Mouse (Mus musculus) heart, adult 2 months (tissue): ENCODE data around the gene Atg7. TPM values are rescaled to one million over a fixed set of nuclear protein-coding genes. Genes with fewer than 3 reads are reported as not detected.

Source experiments
- DNase-seq, 2 experiments: peaks; one replicate each; pipeline ENCODE4 v3.0.0; 2021
- H3K27ac ChIP-seq: fragments of 200-600 bp; 2 replicates; pipeline ENCODE4 v1.8.1; 2022
- H3K27me3 ChIP-seq: fragments of 200-500 bp; 2 replicates; pipeline ENCODE4 v1.6.1; 2012; ENCODE audit warnings: mild to moderate bottlenecking, low read length, inconsistent platforms, mixed read lengths; ENCODE audit not compliant: control insufficient read depth, insufficient read depth
- H3K36me3 ChIP-seq: fragments of 200-500 bp; 2 replicates; pipeline ENCODE4 v1.6.1; 2012; ENCODE audit warnings: low read length, inconsistent platforms; ENCODE audit not compliant: control insufficient read depth, insufficient read depth
- H3K4me1 ChIP-seq: fragments of 200-500 bp; 2 replicates; pipeline ENCODE4 v1.6.1; 2011; ENCODE audit warnings: low read length; ENCODE audit not compliant: control insufficient read depth, insufficient read depth
- H3K4me3 ChIP-seq: fragments of 200-600 bp; 2 replicates; pipeline ENCODE4 v1.8.1; 2022
- H3K79me2 ChIP-seq: fragments of 200-500 bp; replicated peaks from 2 replicates; pipeline ENCODE4 v1.6.1; 2012; ENCODE audit warnings: mild to moderate bottlenecking, inconsistent platforms, low read length, moderate library complexity, mixed read lengths; ENCODE audit not compliant: control insufficient read depth, insufficient read depth
- H3K9ac ChIP-seq: fragments of 200-500 bp; 2 replicates; pipeline ENCODE4 v1.6.1; 2012; ENCODE audit warnings: low read depth, mild to moderate bottlenecking, control low read depth, inconsistent platforms, low read length, mixed read lengths
- CTCF ChIP-seq: fragments of 200-600 bp; IDR thresholded peaks from 2 replicates; pipeline ENCODE4 v1.8.1; 2022; ENCODE audit warnings: antibody characterized with exemption, mild to moderate bottlenecking, moderate library complexity
- EP300 ChIP-seq: fragments of 200-500 bp; IDR thresholded peaks from 2 replicates; pipeline ENCODE4 v1.6.1; 2011; ENCODE audit warnings: low read depth, low read length, control low read depth; ENCODE audit not compliant: insufficient read depth
- POLR2A ChIP-seq: fragments of 200-500 bp; IDR thresholded peaks from 2 replicates; pipeline ENCODE4 v1.6.1; 2011; ENCODE audit warnings: mild to moderate bottlenecking, low read depth, low read length, control low read depth; ENCODE audit not compliant: insufficient read depth
- WGBS: fragments of 180-500 bp; shearing (Covaris S2); methylation state at CpG from one replicate; pipeline ENCODE4 v1.1.7; 2018; 5-methylcytosine and 5-hydroxymethylcytosine counted together
- intact Hi-C: fragments of 180-260 bp; cut with DNase I; formaldehyde crosslinking; loops from one replicate; pipeline ENCODE4 v1.15.1; 2025
- polyA plus RNA-seq: library from polyadenylated mRNA; depleted of rRNA; stranded (reverse); fragments of >200 nt; gene quantifications from 2 replicates; pipeline ENCODE4 v1.2.3, GENCODE M21; 2012
- total RNA-seq, 2 experiments: library from RNA; stranded (reverse); gene quantifications; 2 replicates each; pipeline ENCODE4 v1.2.3; 2021

Gene Atg7
- total and polyA plus RNA-seq, 3 experiments: 9.9 to 11.1 (median 10.7) TPM

- no peaks in the 10 kb centered on the region for H3K27me3 ChIP-seq
- no peak for TF ChIP-seq POLR2A
- no peak for TF ChIP-seq EP300
- no peak for TF ChIP-seq CTCF
- intact Hi-C loops: no loop called here
- H3K9ac ChIP-seq: no peak overlapping the region
- no peaks in the 10 kb centered on the region for H3K79me2 ChIP-seq
- H3K4me3 ChIP-seq: no peak overlapping the region
- no peak for DNase-seq
- no peak overlapping the region for H3K27ac ChIP-seq
- peaks cover 8% of the 10 kb centered on the region for H3K4me1 ChIP-seq
- H3K36me3 ChIP-seq: no peaks in the 10 kb centered on the region
- WGBS: 45% methylated on average over 4 of the region's 4 CpGs
Measured at GRCm38 (mm10) chr6:114659278-114659991, 16.5 kb downstream of the Atg7 start.

- TF ChIP-seq POLR2A: no peak
- H3K4me1 ChIP-seq: peaks cover 9% of the 10 kb centered on the region
- no peaks in the 10 kb centered on the region for H3K36me3 ChIP-seq
- no peak overlapping the region for H3K9ac ChIP-seq
- peak in 1 of 2 experiments; percentile 34 for DNase-seq
- no peaks in the 10 kb centered on the region for H3K27me3 ChIP-seq
- intact Hi-C loops: no loop called here
- no peaks in the 10 kb centered on the region for H3K79me2 ChIP-seq
- H3K27ac ChIP-seq: no peak overlapping the region
- H3K4me3 ChIP-seq: no peak overlapping the region
- WGBS: 62% methylated on average over 5 of the region's 5 CpGs
Measured at GRCm38 (mm10) chr6:114659992-114660800, 17.3 kb downstream of the Atg7 start.

- DNase-seq: no peak
- intact Hi-C loops: no loop called here
- no peaks in the 10 kb centered on the region for H3K27me3 ChIP-seq
- H3K27ac ChIP-seq: peak overlapping the region; percentile 5; the same call in 1 of the 2 replicates
- peaks cover 9% of the 10 kb centered on the region for H3K4me1 ChIP-seq
- H3K36me3 ChIP-seq: no peaks in the 10 kb centered on the region
- WGBS: 38% methylated on average over 2 of the region's 2 CpGs
- no peak overlapping the region for H3K9ac ChIP-seq
- no peaks in the 10 kb centered on the region for H3K79me2 ChIP-seq
- no peak overlapping the region for H3K4me3 ChIP-seq
- no peak for TF ChIP-seq CTCF
- no peak for TF ChIP-seq EP300
- TF ChIP-seq POLR2A: no peak
Measured at GRCm38 (mm10) chr6:114663707-114664106, 20.8 kb downstream of the Atg7 start.

- intact Hi-C loops: no loop called here
- TF ChIP-seq CTCF (no peak), POLR2A (no peak), EP300 (no peak)
- WGBS: 78% methylated on average over 2 of the region's 2 CpGs
- Histone ChIP-seq H3K4me1 (peaks cover 9% of the 10 kb centered on the region), H3K27me3 (no peaks in the 10 kb centered on the region), H3K79me2 (no peaks in the 10 kb centered on the region), H3K9ac (no peak overlapping the region), H3K4me3 (no peak overlapping the region), H3K36me3 (no peaks in the 10 kb centered on the region), H3K27ac (no peak overlapping the region)
- peak in 1 of 2 experiments; percentile 30 for DNase-seq
Measured at GRCm38 (mm10) chr6:114664716-114665115, 21.8 kb downstream of the Atg7 start.

- intact Hi-C loops: no loop called here
- no peak overlapping the region for H3K4me3 ChIP-seq
- no peaks in the 10 kb centered on the region for H3K27me3 ChIP-seq
- H3K27ac ChIP-seq: no peak overlapping the region
- WGBS: 90% methylated on average over 6 of the region's 6 CpGs
- peaks cover 5% of the 10 kb centered on the region; the same call in 1 of the 2 replicates for H3K4me1 ChIP-seq
- no peaks in the 10 kb centered on the region for H3K79me2 ChIP-seq
- TF ChIP-seq EP300 (no peak), POLR2A (no peak), CTCF (no peak)
- no peak for DNase-seq
- no peak overlapping the region for H3K9ac ChIP-seq
- H3K36me3 ChIP-seq: no peaks in the 10 kb centered on the region
Measured at GRCm38 (mm10) chr6:114667518-114667917, 24.6 kb downstream of the Atg7 start.

- no peak overlapping the region for H3K27ac ChIP-seq
- H3K9ac ChIP-seq: no peak overlapping the region
- H3K4me1 ChIP-seq: no peaks in the 10 kb centered on the region
- TF ChIP-seq CTCF (no peak), POLR2A (no peak), EP300 (no peak)
- no peak for DNase-seq
- intact Hi-C loops: no loop called here
- no peaks in the 10 kb centered on the region for H3K27me3 ChIP-seq
- no peaks in the 10 kb centered on the region for H3K79me2 ChIP-seq
- no peak overlapping the region for H3K4me3 ChIP-seq
- no peaks in the 10 kb centered on the region for H3K36me3 ChIP-seq
Measured at GRCm38 (mm10) chr6:114674771-114675170, 31.9 kb downstream of the Atg7 start.
